ENCODE assay signal across 26 mouse cellular contexts in genomic region chr13:77396374-77396773, GRCm38 (mm10).
A peak's percentile ranks its signal among the peaks of the same experiment; 100 is the strongest.
DNase-seq lines count a peak whose midpoint lies in the region; ATAC-seq and TF ChIP-seq lines count a peak whose summit lies in the region.
"Had no signal": no experiment of that assay in that cellular context is flagged by ENCODE, and none has a peak within 500 bp of the region (broad histone marks: within the 10 kb centered on the region; RNA-seq: fewer than 3 reads in every experiment).

No protein-coding gene starts in this region.

- no peak overlapping the region for H3K9ac ChIP-seq in hindbrain, embryonic 13.5 days
- no peak overlapping the region for H3K9ac ChIP-seq in hindbrain, embryonic 11.5 days (ENCODE audit: low read depth, low read length)
- no peak overlapping the region for H3K9ac ChIP-seq in forebrain, embryonic 12.5 days
- no peak overlapping the region for H3K9ac ChIP-seq in forebrain, postnatal 0 days
- no peak overlapping the region for H3K9ac ChIP-seq in midbrain, embryonic 14.5 days (replicated peaks; ENCODE audit: low read length)
- no peak overlapping the region for H3K9ac ChIP-seq in kidney, embryonic 16.5 days (replicated peaks; ENCODE audit: low read length)
- H3K9ac ChIP-seq: embryonic facial prominence, embryonic 12.5 days; hindbrain, embryonic 15.5 days; liver, embryonic 15.5 days had no signal

- TF ChIP-seq CTCF in forebrain, postnatal 0 days (IDR thresholded peaks at IDR 0.05; ENCODE audit: low read depth) = no peak

- 50% methylated on average over 2 of the region's 2 CpGs for WGBS in hindbrain, embryonic 13.5 days
- 72% methylated on average over 2 of the region's 2 CpGs for WGBS in hindbrain, embryonic 11.5 days
- WGBS in forebrain, embryonic 12.5 days = 47% methylated on average over 2 of the region's 2 CpGs
- WGBS in forebrain, postnatal 0 days = 36% methylated on average over 2 of the region's 2 CpGs
- 42% methylated on average over 2 of the region's 2 CpGs for WGBS in midbrain, embryonic 14.5 days
- 83% methylated on average over 2 of the region's 2 CpGs for WGBS in kidney, embryonic 16.5 days

- no peak overlapping the region for H3K4me3 ChIP-seq in hindbrain, embryonic 13.5 days
- H3K4me3 ChIP-seq in hindbrain, embryonic 11.5 days (ENCODE audit: low read depth, low read length) = no peak overlapping the region
- no peak overlapping the region for H3K4me3 ChIP-seq in forebrain, embryonic 12.5 days (replicated peaks)
- H3K4me3 ChIP-seq in forebrain, postnatal 0 days (ENCODE audit: low read depth, low read length) = no peak overlapping the region
- no peak overlapping the region for H3K4me3 ChIP-seq in midbrain, embryonic 14.5 days (replicated peaks; ENCODE audit: low read depth, low read length)
- H3K4me3 ChIP-seq in kidney, embryonic 16.5 days (ENCODE audit: low read length) = no peak overlapping the region
- H3K4me3 ChIP-seq: embryonic facial prominence, embryonic 12.5 days; gastrocnemius, adult 2 months; heart, embryonic 10.5 days; hindbrain, embryonic 15.5 days; liver, embryonic 15.5 days; myocyte had no signal

- no peaks in the 10 kb centered on the region for H3K27me3 ChIP-seq in hindbrain, embryonic 13.5 days
- no peaks in the 10 kb centered on the region for H3K27me3 ChIP-seq in hindbrain, embryonic 11.5 days (ENCODE audit: control insufficient read depth, insufficient read depth, low read length)
- H3K27me3 ChIP-seq in forebrain, embryonic 12.5 days = no peaks in the 10 kb centered on the region
- H3K27me3 ChIP-seq in forebrain, postnatal 0 days (ENCODE audit: insufficient read depth, low read length) = no peaks in the 10 kb centered on the region
- H3K27me3 ChIP-seq in midbrain, embryonic 14.5 days (ENCODE audit: control insufficient read depth, insufficient read depth, low read length) = no peaks in the 10 kb centered on the region
- H3K27me3 ChIP-seq in kidney, embryonic 16.5 days (ENCODE audit: insufficient read depth, low read length) = no peaks in the 10 kb centered on the region
- H3K27me3 ChIP-seq: embryonic facial prominence, embryonic 12.5 days; hindbrain, embryonic 15.5 days; liver, embryonic 15.5 days had no signal

- H3K9me3 ChIP-seq in hindbrain, embryonic 13.5 days = no peaks in the 10 kb centered on the region
- no peaks in the 10 kb centered on the region for H3K9me3 ChIP-seq in hindbrain, embryonic 11.5 days (ENCODE audit: control insufficient read depth, low read length)
- H3K9me3 ChIP-seq in forebrain, embryonic 12.5 days = no peaks in the 10 kb centered on the region
- H3K9me3 ChIP-seq in forebrain, postnatal 0 days (ENCODE audit: low read length) = no peaks in the 10 kb centered on the region
- H3K9me3 ChIP-seq in midbrain, embryonic 14.5 days (ENCODE audit: control insufficient read depth, low read length) = no peaks in the 10 kb centered on the region
- H3K9me3 ChIP-seq in kidney, embryonic 16.5 days (ENCODE audit: low read length) = no peaks in the 10 kb centered on the region
- H3K9me3 ChIP-seq: embryonic facial prominence, embryonic 12.5 days; heart, embryonic 10.5 days; hindbrain, embryonic 15.5 days; liver, embryonic 15.5 days had no signal

- DNase-seq in hindbrain, embryonic 11.5 days (ENCODE audit: low spot score) = no peak
- DNase-seq in forebrain, postnatal 0 days = no peak
- peak; percentile 56 for DNase-seq in midbrain, embryonic 14.5 days
- DNase-seq in urinary bladder, adult 2 months (ENCODE audit: low spot score) = no peak
- DNase-seq in adrenal gland, postnatal 4 days (ENCODE audit: low spot score in 2 of 2) = no peak
- DNase-seq: adrenal gland, postnatal 36 days; cerebellum, adult 18-20 months; cerebellum, postnatal 25 days; gastrocnemius, adult 2 months; kidney, adult 9 months; kidney, postnatal 25 days; left cerebral cortex, postnatal 4 days; liver; lung, postnatal 4 days; thymus, adult 18-20 months; thymus, postnatal 36 days had no signal

- peak; percentile 52; the same call in 1 of the 2 replicates for ATAC-seq in hindbrain, embryonic 13.5 days (ENCODE audit: low FRiP score)
- ATAC-seq in hindbrain, embryonic 11.5 days (ENCODE audit: low FRiP score) = no peak
- ATAC-seq in forebrain, embryonic 12.5 days (ENCODE audit: low FRiP score) = peak; percentile 42; the same call in 1 of the 2 replicates
- ATAC-seq in forebrain, postnatal 0 days = peak; percentile 28; the same call in 1 of the 2 replicates
- peak; percentile 61 for ATAC-seq in midbrain, embryonic 14.5 days (ENCODE audit: low FRiP score, low TSS enrichment)
- no peak for ATAC-seq in kidney, embryonic 16.5 days (ENCODE audit: low FRiP score, low TSS enrichment)
- ATAC-seq: CD4-positive, CD25-positive, alpha-beta regulatory T cell, adult 4 months; intestine, embryonic 16.5 days had no signal

- H3K27ac ChIP-seq in hindbrain, embryonic 13.5 days = no peak overlapping the region
- no peak overlapping the region for H3K27ac ChIP-seq in hindbrain, embryonic 11.5 days (ENCODE audit: low read depth, low read length)
- peak overlapping the region; percentile 77; the same call in 1 of the 2 replicates for H3K27ac ChIP-seq in forebrain, embryonic 12.5 days
- H3K27ac ChIP-seq in forebrain, postnatal 0 days (ENCODE audit: low read depth, low read length) = peak overlapping the region; percentile 57
- peak overlapping the region; percentile 52; the same call in 1 of the 2 replicates for H3K27ac ChIP-seq in midbrain, embryonic 14.5 days (replicated peaks; ENCODE audit: low read depth, low read length)
- no peak overlapping the region for H3K27ac ChIP-seq in kidney, embryonic 16.5 days (ENCODE audit: low read length)
- H3K27ac ChIP-seq: embryonic facial prominence, embryonic 12.5 days; gastrocnemius, adult 2 months; heart, embryonic 10.5 days; liver, embryonic 15.5 days had no signal

- H3K4me2 ChIP-seq in hindbrain, embryonic 13.5 days = no peak overlapping the region
- no peak overlapping the region for H3K4me2 ChIP-seq in hindbrain, embryonic 11.5 days (replicated peaks; ENCODE audit: low read depth, low read length)
- no peak overlapping the region for H3K4me2 ChIP-seq in forebrain, embryonic 12.5 days
- H3K4me2 ChIP-seq in forebrain, postnatal 0 days (ENCODE audit: low read depth) = no peak overlapping the region
- no peak overlapping the region for H3K4me2 ChIP-seq in midbrain, embryonic 14.5 days (ENCODE audit: low read length)
- no peak overlapping the region for H3K4me2 ChIP-seq in kidney, embryonic 16.5 days (replicated peaks; ENCODE audit: low read depth, low read length)
- H3K4me2 ChIP-seq: embryonic facial prominence, embryonic 12.5 days; liver, embryonic 15.5 days had no signal

- no peaks in the 10 kb centered on the region for H3K36me3 ChIP-seq in hindbrain, embryonic 13.5 days
- H3K36me3 ChIP-seq in hindbrain, embryonic 11.5 days (ENCODE audit: control insufficient read depth, insufficient read depth, low read length) = no peaks in the 10 kb centered on the region
- no peaks in the 10 kb centered on the region for H3K36me3 ChIP-seq in forebrain, embryonic 12.5 days (replicated peaks)
- no peaks in the 10 kb centered on the region for H3K36me3 ChIP-seq in forebrain, postnatal 0 days (ENCODE audit: insufficient read depth)
- H3K36me3 ChIP-seq in midbrain, embryonic 14.5 days (ENCODE audit: control insufficient read depth, insufficient read depth, low read length) = no peaks in the 10 kb centered on the region
- no peaks in the 10 kb centered on the region for H3K36me3 ChIP-seq in kidney, embryonic 16.5 days (ENCODE audit: insufficient read depth, low read length)
- H3K36me3 ChIP-seq: embryonic facial prominence, embryonic 12.5 days; heart, embryonic 10.5 days; hindbrain, embryonic 15.5 days; liver, embryonic 15.5 days had no signal

- H3K4me1 ChIP-seq in hindbrain, embryonic 13.5 days (replicated peaks) = peaks cover 14% of the 10 kb centered on the region
- no peaks in the 10 kb centered on the region for H3K4me1 ChIP-seq in hindbrain, embryonic 11.5 days (replicated peaks; ENCODE audit: control insufficient read depth, insufficient read depth, low read length)
- H3K4me1 ChIP-seq in forebrain, embryonic 12.5 days = peaks cover 14% of the 10 kb centered on the region
- peaks cover 13% of the 10 kb centered on the region; the same call in 1 of the 2 replicates for H3K4me1 ChIP-seq in forebrain, postnatal 0 days (ENCODE audit: insufficient read depth)
- H3K4me1 ChIP-seq in midbrain, embryonic 14.5 days (ENCODE audit: control insufficient read depth, insufficient read depth, low read length) = peaks cover 14% of the 10 kb centered on the region; the same call in 1 of the 2 replicates
- no peaks in the 10 kb centered on the region for H3K4me1 ChIP-seq in kidney, embryonic 16.5 days (ENCODE audit: insufficient read depth, low read length)
- H3K4me1 ChIP-seq: embryonic facial prominence, embryonic 12.5 days; heart, embryonic 10.5 days; liver, embryonic 15.5 days had no signal

Comparison
In these comparisons a context has a peak if more than half of its experiments do, and no peak if none do; other contexts are left out.
1. ATAC-seq: peak in hindbrain, embryonic 13.5 days (single experiment), forebrain, embryonic 12.5 days (single experiment), forebrain, postnatal 0 days (single experiment) and midbrain, embryonic 14.5 days (single experiment); none in hindbrain, embryonic 11.5 days (single experiment) and kidney, embryonic 16.5 days (single experiment).
2. H3K27ac ChIP-seq: peak in forebrain, embryonic 12.5 days (single experiment), forebrain, postnatal 0 days (single experiment) and midbrain, embryonic 14.5 days (single experiment); none in hindbrain, embryonic 13.5 days (single experiment), hindbrain, embryonic 11.5 days (single experiment) and kidney, embryonic 16.5 days (single experiment).